ENCODE assay signal across 8 mouse cellular contexts in the genomic region with DNA sequence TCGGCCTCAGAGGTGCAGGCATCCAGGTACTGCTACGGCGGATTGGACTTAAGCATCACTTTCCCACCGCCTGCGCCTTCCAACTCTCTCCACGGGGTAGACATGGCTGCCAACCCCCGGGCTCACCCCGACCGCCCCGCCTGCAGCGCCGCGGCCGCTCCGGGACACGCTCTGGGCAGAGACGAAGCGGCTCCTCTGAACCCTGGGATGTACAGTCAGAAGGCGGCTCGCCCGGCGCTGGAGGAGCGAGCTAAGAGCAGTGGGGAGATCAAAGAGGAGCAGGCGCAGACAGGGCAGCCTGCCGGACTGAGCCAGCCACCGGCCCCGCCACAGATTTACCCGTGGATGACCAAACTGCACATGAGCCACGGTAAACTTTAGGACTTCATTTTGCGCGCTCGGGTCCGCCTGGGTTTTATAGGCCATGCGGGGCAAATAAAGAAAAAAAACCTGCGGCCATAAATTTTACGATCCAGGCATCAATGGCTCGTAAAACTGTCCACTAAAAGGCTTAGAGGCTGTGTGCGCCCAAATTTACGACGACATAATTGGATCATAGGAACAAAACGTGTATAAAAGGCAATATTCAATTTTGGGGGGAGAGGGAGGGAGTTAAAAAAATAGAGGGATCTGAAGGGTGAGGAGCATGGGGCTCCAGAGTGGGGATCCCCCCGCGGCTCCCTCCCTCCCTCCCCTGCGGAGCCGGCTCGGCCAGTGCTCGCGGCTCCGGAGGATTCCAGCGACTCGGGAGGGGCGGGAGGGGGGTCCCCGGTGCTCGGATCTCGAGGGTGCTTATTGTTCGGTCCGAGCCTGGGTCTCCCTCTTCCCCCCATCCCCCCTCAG. TPM values are rescaled to one million over a fixed set of nuclear protein-coding genes. Genes with fewer than 3 reads are reported as not detected.
A peak's percentile ranks its signal among the peaks of the same experiment; 100 is the strongest.
DNase-seq lines count a peak whose midpoint lies in the region; ATAC-seq and TF ChIP-seq lines count a peak whose summit lies in the region.

No protein-coding gene starts in this region.

- DNase-seq in 3134 (ENCODE audit: extremely low read depth, insufficient read length, low spot score), result peak; percentile 43
- peak; percentile 58 for DNase-seq in G1E (ENCODE audit: low spot score)
- DNase-seq in gastrocnemius, adult 8-10 months (ENCODE audit: low spot score in 2 of 2), result peak; percentile 50 to 54
- DNase-seq in kidney, postnatal 25 days, result peak; percentile 60 to 81
- peak; percentile 48 for DNase-seq in skeletal muscle tissue, adult 2 months (ENCODE audit: low read depth, low spot score)
- no peak for DNase-seq in left cerebral cortex, postnatal 10 days (ENCODE audit: extremely low spot score in 1 of 2, low spot score in 2 of 2)
- DNase-seq in layer of hippocampus, adult 2 months (ENCODE audit: low spot score in 2 of 2), result no peak
- DNase-seq in MN1 (ENCODE audit: low spot score), result no peak

- H3K4me3 ChIP-seq in G1E (ENCODE audit: low read depth, low read length), result peak overlapping the region; percentile 77
- H3K4me3 ChIP-seq in layer of hippocampus, adult 2 months, result no peak overlapping the region; the same call in 1 of the 2 replicates

- H3K4me1 ChIP-seq in G1E (ENCODE audit: insufficient read depth, low read depth, low read length), result peaks cover 85% of the 10 kb centered on the region

- no peaks in the 10 kb centered on the region for H3K9me3 ChIP-seq in G1E (replicated peaks)

- no peak for ATAC-seq in G1E (ENCODE audit: extremely low read depth, insufficient number of reproducible peaks, low FRiP score, poor library complexity, severe bottlenecking)

- no peaks in the 10 kb centered on the region for H3K27me3 ChIP-seq in G1E (ENCODE audit: insufficient read depth, low read length)

- peaks cover 16% of the 10 kb centered on the region for H3K36me3 ChIP-seq in G1E (replicated peaks)

- intact Hi-C loops in left cerebral cortex, postnatal 10 days (cut with DNase I), result no loop called here

- H3K27ac ChIP-seq in layer of hippocampus, adult 2 months, result no peak overlapping the region

- no peak for TF ChIP-seq CTCF in G1E (IDR thresholded peaks at IDR 0.05; ENCODE audit: low read depth, low read length)
- TF ChIP-seq CTCF in layer of hippocampus, adult 2 months (conservative IDR thresholded peaks at IDR 0.05), result no peak

RNA-seq across cellular contexts. Expression of gene Hoxc4, which starts 4.3 kb away (rescaled TPM):
- 29.3 and 33.9 TPM in 2 replicates for total RNA-seq in G1E (2014; fragmentation: Nextera tagmentation)
- 11.0 and 12.2 TPM in 2 replicates for total RNA-seq in G1E (2017)
- polyA plus RNA-seq in G1E (2012), result 60.1 and 65.8 TPM in 2 replicates
- total RNA-seq in gastrocnemius, adult 8-10 months (2022), result 1 to 10 TPM; 4.6 to 5.6 (median 4.7) TPM
- not detected for total RNA-seq in left cerebral cortex, postnatal 10 days (2021)
- not detected for total RNA-seq in layer of hippocampus, adult 2 months (2021)

RNA-seq across cellular contexts. Expression of gene Hoxc6, which starts 16.3 kb away (rescaled TPM):
- total RNA-seq in G1E (2014; fragmentation: Nextera tagmentation) (16.3 and 37.1 TPM in 2 replicates), G1E (2017) (8.6 and 12.0 TPM in 2 replicates)
- 27.1 and 28.6 TPM in 2 replicates for polyA plus RNA-seq in G1E (2012)
- 1 to 10 TPM; 4.5 to 6.3 (median 5.2) TPM for total RNA-seq in gastrocnemius, adult 8-10 months (2022)
- total RNA-seq in left cerebral cortex, postnatal 10 days (2021), result not detected
- total RNA-seq in layer of hippocampus, adult 2 months (2021), result not detected

RNA-seq across cellular contexts. Expression of gene Hoxc8, which starts 24.0 kb away (rescaled TPM):
- total RNA-seq in G1E (2014; fragmentation: Nextera tagmentation), result 21.1 and 26.6 TPM in 2 replicates
- 2.0 and 2.7 TPM in 2 replicates for total RNA-seq in G1E (2017)
- 10.1 and 12.2 TPM in 2 replicates for polyA plus RNA-seq in G1E (2012)
- 1 to 10 TPM; 1.3 to 1.5 (median 1.4) TPM for total RNA-seq in gastrocnemius, adult 8-10 months (2022)
- not detected for total RNA-seq in left cerebral cortex, postnatal 10 days (2021)
- total RNA-seq in layer of hippocampus, adult 2 months (2021), result not detected

RNA-seq across cellular contexts. Expression of gene Hoxc9, which starts 38.1 kb away (rescaled TPM):
- total RNA-seq in G1E (2014; fragmentation: Nextera tagmentation) (5.0 and 7.9 TPM in 2 replicates), G1E (2017) (3.3 and 3.9 TPM in 2 replicates)
- polyA plus RNA-seq in G1E (2012), result 9.8 and 12.0 TPM in 2 replicates
- total RNA-seq in gastrocnemius, adult 8-10 months (2022), result 1 to 10 TPM; 5.3 to 7.4 (median 6.0) TPM
- total RNA-seq in left cerebral cortex, postnatal 10 days (2021), result not detected
- total RNA-seq in layer of hippocampus, adult 2 months (2021), result not detected

RNA-seq across cellular contexts. Expression of gene Hoxc5, which starts 47.1 kb away (rescaled TPM):
- total RNA-seq in G1E (2014; fragmentation: Nextera tagmentation) (9.9 and 19.8 TPM in 2 replicates), G1E (2017) (7.6 and 9.1 TPM in 2 replicates)
- polyA plus RNA-seq in G1E (2012), result 11.4 and 12.4 TPM in 2 replicates
- total RNA-seq in gastrocnemius, adult 8-10 months (2022), result 1 to 10 TPM; 1.6 to 3.4 (median 2.4) TPM
- total RNA-seq in left cerebral cortex, postnatal 10 days (2021), result not detected
- total RNA-seq in layer of hippocampus, adult 2 months (2021), result not detected

Comparison
In these comparisons a context has a peak if more than half of its experiments do, and no peak if none do; other contexts are left out.
1. DNase-seq: peak in 3134 (single experiment), G1E (single experiment), gastrocnemius, adult 8-10 months (2 of 2), kidney, postnatal 25 days (2 of 2) and skeletal muscle tissue, adult 2 months (single experiment); none in left cerebral cortex, postnatal 10 days (0 of 2), layer of hippocampus, adult 2 months (0 of 2) and MN1 (single experiment).
2. RNA of gene Hoxc4, which starts 4.3 kb away (total RNA-seq): 11.0 to 33.9 TPM in G1E and 4.6 to 5.6 TPM in gastrocnemius, adult 8-10 months; not detected in left cerebral cortex, postnatal 10 days and not detected in layer of hippocampus, adult 2 months; every median in the first group is over 4 times any median in the second.
3. RNA of gene Hoxc6, which starts 16.3 kb away (total RNA-seq): 8.6 to 37.1 TPM in G1E and 4.5 to 6.3 TPM in gastrocnemius, adult 8-10 months; not detected in left cerebral cortex, postnatal 10 days and not detected in layer of hippocampus, adult 2 months; every median in the first group is over 4 times any median in the second.